Mouse (Mus musculus) gastrocnemius, postnatal 4 days (tissue): ENCODE measurements at regions not wholly inside any gene's neighbourhood (a gene's known extent, or its start where the extent isn't known, plus 50 kb on each side); places are given as distances from the start of the nearest gene placed in this dataset.

Source experiments
- DNase-seq, 2 experiments: peaks; one replicate each; pipeline ENCODE4 v3.0.0; 2021 to 2022; ENCODE audit warnings: low spot score in 2 of 2, mixed read lengths in 2 of 2

GRCm38 (mm10) chr4:33552856-33553255 lies 242.7 kb downstream of the Rngtt start:
- DNase-seq: peak in 1 of 2 experiments; percentile 21

DNA sequence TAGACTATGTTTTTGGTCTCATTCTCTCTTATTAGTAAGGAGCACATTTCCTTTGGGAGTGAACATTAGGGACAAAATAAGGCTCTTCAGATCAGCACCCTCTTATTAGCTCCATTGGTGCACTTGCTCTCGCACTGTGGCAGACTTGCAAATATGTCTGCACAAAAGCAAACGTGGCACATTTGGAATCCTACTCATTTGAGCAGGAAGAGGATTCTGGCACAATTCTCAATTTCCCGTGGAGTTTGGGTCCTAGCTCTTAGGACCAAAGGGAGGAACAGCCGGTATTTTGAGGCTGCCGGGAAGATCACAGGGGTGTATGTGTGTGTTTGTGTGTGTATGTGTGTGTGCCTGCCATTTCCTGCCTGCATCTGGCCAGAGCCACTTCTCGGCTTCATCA lies 244.5 kb downstream of the Rngtt start:
- no peak for DNase-seq

DNA sequence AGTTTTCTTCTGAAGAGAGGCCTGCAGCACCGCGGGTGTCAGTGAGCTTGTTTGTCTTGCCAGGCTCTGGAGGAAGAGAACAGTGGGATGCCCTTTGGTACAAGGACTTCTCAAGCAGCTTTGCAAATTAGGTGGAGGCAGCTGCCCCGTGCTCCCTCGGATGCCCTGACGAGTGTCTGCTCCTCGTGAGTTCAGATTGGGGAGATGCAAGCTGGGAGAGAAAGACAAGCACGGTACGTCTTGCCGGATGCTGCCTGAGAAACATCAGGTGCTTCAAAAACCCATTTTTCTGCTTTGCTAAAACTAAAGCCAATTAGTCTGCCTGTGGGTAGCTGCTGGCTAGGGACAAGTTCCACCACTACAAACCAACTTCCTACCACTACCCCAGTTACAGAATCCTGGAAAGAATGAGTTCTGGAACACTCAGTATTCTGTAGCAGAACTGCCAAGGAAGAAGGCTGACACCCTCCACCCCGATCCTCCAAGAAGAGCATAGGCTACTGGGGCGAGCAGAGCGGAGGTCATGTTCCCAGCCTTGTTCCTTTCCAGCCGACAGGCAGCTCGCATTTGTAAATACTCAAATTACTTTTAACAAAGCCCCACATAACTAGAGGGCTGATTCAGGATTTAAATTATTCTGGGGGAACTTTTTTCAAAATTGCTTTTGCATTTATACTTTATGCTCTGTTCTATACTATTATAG lies 245.3 kb downstream of the Rngtt start:
- DNase-seq: no peak

- no peak for DNase-seq
These were observed 245.9 kb downstream of the Rngtt start for GRCm38 (mm10) chr4:33555966-33556365.

DNA sequence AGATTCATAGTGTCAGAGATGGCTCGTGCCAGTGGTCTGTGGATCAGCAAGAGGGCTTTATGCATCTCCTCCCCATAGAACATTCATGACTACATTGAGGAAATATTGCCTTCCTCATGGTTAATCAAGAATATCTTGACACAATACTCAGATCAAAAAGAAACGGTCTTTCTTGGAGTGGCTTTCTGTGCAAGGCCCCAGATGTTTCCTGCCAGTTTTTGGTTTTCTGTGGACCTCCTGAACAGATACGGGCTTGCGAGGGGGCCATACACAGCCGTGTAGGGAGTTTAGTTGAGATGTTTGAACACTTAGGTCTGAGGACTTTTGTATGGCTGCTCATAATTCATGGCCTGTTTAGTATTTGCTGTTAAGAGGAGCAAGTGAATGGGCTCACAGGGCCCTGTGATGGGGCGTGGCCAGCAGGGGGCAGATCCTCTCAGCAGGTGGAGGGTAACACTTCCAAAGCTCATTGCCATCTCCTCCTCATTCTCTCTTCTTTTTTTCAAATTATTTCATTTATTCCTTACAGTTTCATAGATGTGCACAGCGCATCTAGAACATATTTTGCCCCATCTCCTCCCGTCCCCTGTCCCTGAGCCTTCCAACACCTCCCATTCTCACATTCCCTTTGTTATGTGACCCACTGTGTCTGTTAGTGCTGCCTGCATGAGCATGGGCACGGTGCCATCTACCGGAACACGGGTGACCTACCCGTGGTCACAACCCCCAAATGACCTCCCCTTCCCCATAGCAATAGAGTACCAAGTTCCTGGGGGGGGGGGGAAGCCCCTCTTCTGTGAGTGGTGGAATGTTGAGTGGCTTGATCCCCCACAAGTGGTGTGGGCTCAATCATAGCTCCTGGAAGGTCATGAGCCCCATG lies 246.8 kb downstream of the Rngtt start:
- DNase-seq: no peak

DNA sequence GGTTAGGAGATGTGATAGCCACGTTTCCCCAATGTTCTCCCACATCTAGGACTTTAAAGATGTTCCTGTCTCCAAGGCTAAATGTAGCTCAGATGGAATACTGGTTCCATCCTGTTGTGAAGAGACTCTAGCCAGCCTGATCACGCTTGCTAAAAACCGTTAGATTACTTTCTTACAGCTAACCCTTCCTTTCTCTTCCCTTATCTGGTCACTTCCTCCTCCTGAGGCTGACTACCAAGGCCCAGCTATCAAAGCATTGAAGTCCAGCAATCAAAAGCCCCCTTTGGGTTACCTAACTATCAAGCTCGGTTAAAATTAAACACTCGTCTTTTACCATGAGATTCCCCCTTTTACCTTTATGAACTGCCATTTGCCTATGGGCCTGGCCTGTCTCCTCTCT lies 260.2 kb downstream of the Rngtt start:
- no peak for DNase-seq

GRCm38 (mm10) chr4:33571351-33571750 lies 261.2 kb downstream of the Rngtt start:
- no peak for DNase-seq

DNA sequence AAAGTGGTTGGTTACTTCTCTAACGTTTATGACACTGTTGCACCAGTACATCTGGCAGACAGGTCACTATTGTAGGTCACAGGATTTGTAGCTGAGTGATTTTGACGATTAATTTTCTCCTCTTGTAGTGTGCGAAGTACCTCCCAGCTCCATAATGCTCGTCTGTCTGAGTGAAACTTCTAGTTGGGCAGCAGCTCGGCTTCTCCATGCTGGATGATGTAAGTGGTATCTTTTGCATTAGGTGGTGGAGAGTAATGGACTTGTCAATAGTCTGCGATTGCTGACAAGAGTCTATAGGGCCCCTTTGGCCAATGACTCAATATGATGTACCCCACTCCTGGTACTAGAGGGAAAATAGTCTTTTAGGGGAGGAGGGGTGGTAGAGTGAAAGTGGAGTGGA lies 267.5 kb downstream of the Rngtt start:
- DNase-seq: no peak

- no peak for DNase-seq
These were observed 270.4 kb downstream of the Rngtt start for GRCm38 (mm10) chr4:33580491-33580890.

DNA sequence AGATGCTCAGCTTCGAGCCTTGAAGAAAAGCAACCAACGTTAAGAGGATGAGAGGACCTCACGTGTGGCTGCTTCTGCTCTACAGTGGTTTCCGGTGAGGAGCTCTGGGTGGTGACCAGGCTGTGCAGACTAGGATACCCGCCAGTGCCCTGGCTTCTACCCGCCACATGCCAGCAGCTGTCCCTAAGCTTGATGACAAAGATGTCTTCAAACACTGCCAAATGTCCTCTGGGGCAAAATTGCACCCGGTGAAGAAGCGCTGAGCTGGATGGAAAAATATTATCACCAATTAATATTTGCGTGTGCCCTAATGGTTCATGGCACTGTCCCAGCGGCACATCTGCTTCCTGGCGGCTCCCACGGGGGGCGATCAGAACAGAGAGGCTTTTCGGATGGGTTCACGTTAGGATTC lies 271.1 kb downstream of the Rngtt start:
- DNase-seq: peak in 1 of 2 experiments; percentile 33

DNA sequence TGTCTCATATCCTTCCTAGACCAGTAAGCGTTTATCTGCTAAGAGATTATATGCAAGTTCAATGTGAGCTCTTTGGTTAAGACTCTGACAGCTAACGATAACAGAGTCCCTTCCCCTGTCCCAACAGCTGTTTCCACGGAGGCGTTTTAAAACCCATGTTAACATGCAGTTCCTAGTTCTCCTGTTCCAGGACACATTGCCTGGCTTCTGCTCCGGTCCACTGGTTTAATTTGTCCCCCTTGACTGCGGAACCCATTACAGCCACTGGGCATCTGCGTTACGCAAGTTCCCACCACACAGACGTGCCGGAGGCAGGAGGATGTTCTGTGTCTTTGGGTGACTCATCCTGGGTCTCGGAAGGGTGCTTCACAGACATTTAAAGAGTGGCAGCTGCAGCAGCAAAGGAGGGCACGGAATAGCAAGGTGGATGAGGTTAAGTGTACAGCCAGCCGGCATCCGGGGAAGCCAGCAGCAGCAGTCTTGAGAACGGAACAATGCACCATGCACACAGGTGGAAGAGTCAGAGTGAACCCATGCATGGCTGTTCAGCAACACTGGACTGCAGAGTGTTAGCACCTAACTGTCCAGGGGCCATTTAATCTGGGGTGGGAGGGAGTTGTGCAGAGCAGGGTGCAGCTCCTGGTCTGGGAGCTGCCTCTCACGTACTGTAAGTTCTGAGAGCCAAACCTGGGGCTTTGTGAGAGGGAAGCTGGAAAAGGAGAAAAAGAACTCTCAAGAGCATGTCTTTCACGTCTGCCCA lies 271.8 kb downstream of the Rngtt start:
- peak in 1 of 2 experiments; percentile 14 for DNase-seq

DNA sequence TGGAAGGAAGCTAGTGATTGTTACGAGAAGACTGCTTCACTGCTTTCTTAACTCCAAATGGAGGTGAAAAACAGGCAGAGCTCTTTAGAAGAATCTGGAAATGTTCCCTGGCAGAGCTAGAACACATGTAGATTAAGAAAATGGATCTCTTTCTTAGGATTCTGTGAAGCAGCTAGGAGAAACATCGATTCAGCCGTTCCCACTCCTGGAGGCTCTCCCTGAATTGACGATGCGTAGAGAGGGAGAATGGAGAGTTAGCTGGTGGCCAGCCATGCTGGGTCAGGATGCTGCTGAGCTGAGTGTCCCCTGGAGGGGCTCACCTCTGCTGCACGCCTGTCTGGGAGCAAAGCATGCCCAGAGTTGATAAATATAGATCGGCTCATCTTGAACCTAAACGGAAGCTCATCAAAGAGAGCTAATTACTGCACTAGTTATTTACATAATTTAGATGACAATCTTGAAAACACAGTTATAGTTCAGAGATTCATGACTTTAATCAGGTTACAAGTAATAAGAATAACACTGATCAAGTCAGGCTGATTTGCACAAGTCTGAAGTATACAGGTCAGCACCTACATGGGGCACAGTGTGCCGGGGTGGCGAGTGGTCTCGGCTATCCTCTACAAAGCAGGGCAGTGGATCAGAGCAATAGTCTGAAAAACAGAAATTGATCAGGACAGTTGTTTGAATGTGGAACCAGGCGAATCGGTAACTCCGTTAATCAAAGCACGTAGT lies 273.0 kb downstream of the Rngtt start:
- DNase-seq: no peak

DNA sequence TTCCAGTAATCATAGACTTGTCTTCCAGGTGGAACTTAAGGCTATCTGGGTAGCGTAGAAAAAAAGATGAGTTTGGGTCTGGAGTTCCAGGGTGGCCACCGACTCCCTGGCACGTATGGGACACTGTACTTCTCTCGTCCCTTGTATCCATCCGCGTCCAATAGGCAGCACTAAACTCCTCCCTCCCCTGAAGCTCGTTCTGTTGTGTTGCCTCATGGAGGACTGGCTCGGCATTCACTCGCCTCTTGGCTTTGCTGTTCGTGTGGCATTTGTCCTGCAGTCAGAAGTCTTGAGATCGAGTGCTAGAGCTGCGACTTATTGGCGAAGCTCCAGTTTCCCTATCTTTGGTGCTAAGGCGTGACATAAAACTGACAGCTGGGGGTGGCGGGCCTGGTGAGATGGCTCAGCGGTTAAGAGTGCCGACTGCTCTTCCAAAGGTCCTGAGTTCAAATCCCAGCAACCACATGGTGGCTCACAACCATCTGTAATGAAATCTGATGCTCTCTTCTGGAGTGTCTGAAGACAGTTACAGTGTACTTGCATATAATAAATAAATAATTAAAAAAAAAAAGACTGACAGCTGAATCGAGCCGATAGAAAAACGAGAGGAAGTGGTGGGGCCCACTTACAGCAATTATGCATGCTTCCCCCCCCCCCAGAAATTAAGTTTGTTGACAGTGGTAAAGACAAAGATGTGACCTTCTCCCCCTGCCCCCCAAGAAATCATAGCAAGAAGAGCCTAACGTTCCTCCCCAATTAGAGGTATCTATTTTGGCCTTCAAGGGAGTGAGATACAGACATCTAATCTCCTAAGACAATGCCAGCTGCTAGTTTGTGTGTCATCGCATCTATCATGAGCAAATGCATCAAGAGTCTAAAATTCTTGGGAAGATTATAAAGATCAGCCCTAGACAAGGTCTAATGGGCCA lies 274.1 kb downstream of the Rngtt start:
- DNase-seq: no peak

DNA sequence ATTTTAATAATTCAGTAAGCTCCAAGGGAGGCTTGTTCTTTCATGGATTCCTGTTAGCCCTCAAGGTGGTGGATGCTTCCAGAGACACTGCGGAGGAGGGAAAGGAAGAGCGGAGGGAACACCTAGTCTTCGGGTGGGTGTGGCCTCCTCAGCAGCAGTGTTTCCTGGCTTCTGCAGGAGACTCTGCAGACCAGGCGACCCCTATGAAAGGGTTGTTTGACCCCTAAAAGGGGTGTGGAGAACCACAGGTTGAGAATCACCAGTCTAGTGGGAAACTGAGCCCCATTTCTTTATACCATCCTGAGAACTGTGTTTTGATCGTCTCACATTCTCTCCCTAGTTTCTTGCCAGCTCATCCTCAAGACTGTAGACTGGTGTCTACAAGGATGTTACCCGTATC lies 275.7 kb downstream of the Rngtt start:
- DNase-seq: no peak

GRCm38 (mm10) chr4:33586290-33586614 lies 276.1 kb downstream of the Rngtt start:
- DNase-seq: no peak

DNA sequence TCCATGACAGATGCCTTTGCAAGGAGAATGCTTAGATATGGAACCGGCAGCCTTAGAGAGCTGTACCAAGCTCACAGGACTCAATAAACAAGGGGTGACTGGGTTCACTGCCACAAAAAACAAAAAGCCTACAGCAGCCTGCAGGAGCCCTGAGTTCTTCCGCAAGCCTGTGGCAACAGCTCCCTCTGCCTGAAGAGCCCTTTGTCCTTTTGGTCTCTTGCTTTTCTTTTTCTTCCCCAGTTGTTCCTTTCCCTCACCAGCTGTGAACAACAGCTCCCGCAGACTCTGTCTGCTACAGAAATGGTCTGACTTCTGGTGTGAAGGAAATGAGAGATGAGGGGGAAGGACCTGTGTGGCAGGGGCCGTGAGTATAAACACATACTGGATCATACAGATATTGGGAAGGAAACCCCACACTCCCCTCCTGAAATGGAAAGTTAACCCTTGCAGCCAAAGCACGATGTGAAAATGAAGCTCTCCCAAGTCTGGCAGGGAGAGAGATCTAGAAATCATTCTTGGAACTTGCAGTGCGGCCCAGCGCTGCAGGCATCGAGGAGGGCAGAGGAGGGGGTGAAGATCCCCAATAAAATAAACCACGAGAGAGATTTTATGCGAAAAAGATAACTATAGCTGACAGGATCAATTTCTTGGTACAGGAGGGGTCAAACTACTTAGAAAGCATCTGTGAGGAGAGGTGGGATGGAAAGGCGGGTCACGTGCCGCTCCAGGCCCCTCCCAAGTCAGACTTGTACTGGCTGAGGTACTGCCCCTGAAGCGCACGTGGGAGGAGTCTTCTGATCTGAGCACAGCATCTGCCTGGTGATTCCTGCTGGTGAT lies 276.7 kb downstream of the Rngtt start:
- DNase-seq: peak in 1 of 2 experiments; percentile 54

- DNase-seq: peak in 1 of 2 experiments; percentile 14
These were observed 277.6 kb downstream of the Rngtt start for GRCm38 (mm10) chr4:33587666-33588065.

- DNase-seq: no peak
These were observed 278.0 kb downstream of the Rngtt start for GRCm38 (mm10) chr4:33588127-33588526.

DNA sequence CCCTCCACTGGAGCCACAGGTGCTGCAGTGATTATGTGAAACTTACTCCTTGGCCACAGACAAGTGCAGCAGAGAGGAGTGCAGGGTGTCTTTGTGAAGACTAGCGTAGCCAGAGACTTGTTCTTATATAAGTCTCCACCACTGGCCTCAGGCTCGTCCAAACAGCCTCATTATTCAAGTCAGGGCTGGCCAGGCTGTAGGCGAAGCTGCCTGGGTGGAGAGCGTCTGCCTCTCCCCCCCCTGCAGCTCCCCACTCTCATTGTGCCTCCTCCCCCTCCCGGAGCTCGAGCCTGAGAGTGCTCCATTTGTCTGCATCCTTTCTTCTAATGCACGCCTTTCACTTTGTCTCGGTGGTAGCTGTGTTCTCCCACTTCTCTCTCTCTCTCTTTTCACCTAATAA lies 279.1 kb downstream of the Rngtt start:
- DNase-seq: no peak
